Mouse (Mus musculus) heart, postnatal 14 days (tissue): Measurements from ENCODE around the gene Poldip2. TPM values are rescaled to one million over a fixed set of nuclear protein-coding genes. Genes with fewer than 3 reads are reported as not detected.

Source experiments
- DNase-seq, 2 experiments: peaks; one replicate each; pipeline ENCODE4 v3.0.0; 2021 to 2022
- intact Hi-C: fragments of 180-260 bp; cut with DNase I; formaldehyde crosslinking; loops from one replicate; pipeline ENCODE4 v1.15.1; 2025
- long read RNA-seq, 2 experiments: library from polyadenylated mRNA; stranded (forward); transcript quantifications; one replicate each; pipeline ENCODE4 v2.0.0; 2021
- total RNA-seq, 2 experiments: library from RNA; stranded (reverse); gene quantifications; 2 replicates each; pipeline ENCODE4 v1.2.3; 2021

The Poldip2 gene
- 100 to 1,000 TPM; 153 to 155 TPM for total RNA-seq
- long read RNA-seq, experiment 1, transcript Poldip2-201 (11 exons, 2,054 nt) = major isoform, 415 of 461 reads
- long read RNA-seq, experiment 1, transcript Poldip2-202 (11 exons, 1,329 nt) = minor isoform, 6 of 461 reads
- long read RNA-seq, experiment 1, partial matches to known transcripts = 15 of 461 reads
- long read RNA-seq, experiment 1, other reads (novel, unspliced or antisense) = 25 of 461 reads
- long read RNA-seq, experiment 2, transcript Poldip2-201 (11 exons, 2,054 nt) = major isoform, 345 of 380 reads
- long read RNA-seq, experiment 2, partial matches to known transcripts = 5 of 380 reads
- long read RNA-seq, experiment 2, other reads (novel, unspliced or antisense) = 28 of 380 reads

- intact Hi-C loops = no loop called here
- DNase-seq = peak; percentile 92 to 93
Observed at GRCm38 (mm10) chr11:78512025-78512957, at the start of gene Poldip2, which contains the start of gene Tmem199. Poldip2 (plus strand) TSS chr11:78512193. Tmem199 (minus strand) TSS chr11:78512172.

GRCm38 (mm10) chr11:78462669-78463068 is 49.3 kb upstream of the Poldip2 start:
- intact Hi-C loops = no loop called here
- DNase-seq = no peak

DNA sequence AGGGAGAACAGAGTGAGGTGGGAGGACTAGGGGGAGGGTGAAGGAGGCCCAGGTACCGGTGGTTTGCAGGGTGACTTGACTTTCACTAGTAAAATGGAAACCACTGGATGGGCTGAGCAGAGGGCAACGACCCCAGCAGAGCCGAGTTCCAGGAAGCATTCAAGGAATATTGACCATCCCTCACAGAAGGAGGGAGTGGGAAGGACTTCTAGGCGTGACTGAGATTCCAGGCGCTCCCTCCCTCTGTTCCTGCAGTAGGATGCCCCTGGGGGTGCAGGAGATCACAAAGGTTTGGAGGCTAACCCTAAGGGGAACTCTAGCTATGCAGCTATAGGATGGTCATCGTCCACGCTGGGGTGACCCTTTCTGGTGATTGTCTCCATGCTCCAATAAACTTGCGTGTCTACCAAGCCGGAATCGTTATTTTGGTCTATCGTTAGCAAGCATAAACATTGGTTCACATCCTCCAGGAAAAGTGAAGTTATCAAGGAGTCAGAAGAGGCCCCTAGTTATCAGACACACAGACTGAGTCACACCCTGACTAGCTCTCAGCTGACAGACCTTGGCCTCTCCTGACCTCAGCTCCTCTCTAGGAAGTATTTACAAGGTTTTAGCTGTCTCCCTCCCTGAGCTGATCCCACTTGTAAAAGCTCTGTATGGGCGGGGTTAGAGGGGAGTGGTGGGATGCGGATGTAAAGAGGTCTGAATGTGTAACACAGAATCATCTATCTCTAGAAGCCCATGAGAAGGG is 48.5 kb upstream of the Poldip2 start:
- DNase-seq = no peak
- intact Hi-C loops = no loop called here

- DNase-seq = no peak
- intact Hi-C loops = no loop called here
Observed at GRCm38 (mm10) chr11:78465116-78465515, 46.9 kb upstream of the Poldip2 start.

GRCm38 (mm10) chr11:78465568-78466180 is 46.3 kb upstream of the Poldip2 start, which contains the start of gene Slc46a1:
Slc46a1 (plus strand) TSS chr11:78465697.
- intact Hi-C loops = no loop called here
- peak; percentile 84 to 89 for DNase-seq

GRCm38 (mm10) chr11:78466242-78466912 is 45.6 kb upstream of the Poldip2 start:
- intact Hi-C loops = no loop called here
- peak in 1 of 2 experiments; percentile 4 for DNase-seq

- intact Hi-C loops = no loop called here
Observed at GRCm38 (mm10) chr11:78467515-78467914, 44.5 kb upstream of the Poldip2 start.

DNA sequence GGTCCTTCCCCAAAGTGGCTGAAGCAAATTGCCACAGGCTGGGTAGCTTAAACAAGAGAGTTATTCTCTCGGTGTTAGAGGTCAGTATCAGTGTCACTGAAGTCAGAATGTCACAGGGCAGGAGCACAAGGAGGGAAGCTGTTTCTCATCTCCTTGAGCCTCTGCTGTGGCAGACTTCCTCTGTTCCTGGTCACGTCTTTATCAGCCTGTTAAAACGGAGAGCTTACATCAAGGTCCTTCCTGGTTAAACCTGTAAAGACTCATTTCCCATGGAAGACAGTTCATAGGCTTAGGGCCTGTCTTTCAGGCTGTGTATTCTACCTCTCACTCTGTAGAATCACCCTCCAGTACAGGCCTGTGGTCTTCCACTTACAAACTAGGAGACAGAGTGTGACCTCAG is 44.1 kb upstream of the Poldip2 start:
- no peak for DNase-seq
- intact Hi-C loops = no loop called here

More at GRCm38 (mm10) chr11:78467515-78467914, 44.5 kb upstream of the Poldip2 start:
- no peak for DNase-seq

GRCm38 (mm10) chr11:78471326-78472103 is 40.5 kb upstream of the Poldip2 start:
- no peak for DNase-seq
- intact Hi-C loops = no loop called here

GRCm38 (mm10) chr11:78475289-78475688 is 36.7 kb upstream of the Poldip2 start:
- intact Hi-C loops = no loop called here
- DNase-seq = no peak

DNA sequence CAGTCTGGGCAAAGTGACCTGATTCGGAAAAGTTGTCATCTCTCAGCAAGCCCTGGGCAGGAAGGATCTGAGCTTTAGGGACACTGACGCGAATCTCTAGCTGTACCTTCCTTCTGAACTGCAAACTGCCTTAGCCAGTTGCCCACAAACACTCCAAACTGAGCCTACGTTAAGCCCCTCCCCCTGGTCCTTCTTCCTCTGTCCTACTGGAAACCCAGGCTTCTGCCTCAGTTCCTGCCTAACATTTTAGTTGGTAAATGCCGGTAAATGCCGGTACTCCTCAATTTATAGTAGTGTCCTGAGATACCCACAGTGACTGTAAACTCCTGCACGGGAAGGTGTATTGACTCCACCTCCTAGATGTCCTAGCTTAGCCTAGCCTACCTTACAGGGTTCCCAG is 28.4 kb upstream of the Poldip2 start:
- DNase-seq = no peak
- intact Hi-C loops = loop anchor here (10.0 kb wide), 1 partner anchor 471 kb away; no protein-coding TSS in a partner anchor

DNA sequence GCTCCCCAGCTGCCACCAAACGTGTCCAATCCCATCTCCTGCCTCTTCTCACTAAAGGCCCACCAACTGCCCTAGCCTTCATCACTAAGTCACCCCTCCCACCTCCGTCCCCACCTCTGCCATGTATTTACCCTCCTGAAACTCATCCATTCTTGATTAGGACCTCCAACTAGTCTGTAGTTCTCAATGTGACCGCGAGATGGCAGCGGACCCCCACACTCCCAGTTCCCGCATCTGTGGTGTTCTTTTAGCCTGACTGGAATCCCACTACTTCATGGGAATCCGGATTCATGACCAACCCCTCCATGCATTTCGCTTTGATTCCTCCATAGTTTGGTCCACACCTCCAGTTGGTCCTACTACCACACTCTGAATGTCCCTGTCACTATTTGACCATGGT is 23.8 kb upstream of the Poldip2 start:
- peak; percentile 63 to 79 for DNase-seq
- intact Hi-C loops = loop anchor here (5.0 to 10.0 kb wide), 3 partner anchors 69 to 467 kb away; partner anchors contain the start of gene Lyrm9

GRCm38 (mm10) chr11:78490781-78491241 is 21.2 kb upstream of the Poldip2 start:
- peak; percentile 9 to 16 for DNase-seq
- intact Hi-C loops = loop anchor here (2.0 kb wide), 1 partner anchor 16 kb away; no protein-coding TSS in a partner anchor

DNA sequence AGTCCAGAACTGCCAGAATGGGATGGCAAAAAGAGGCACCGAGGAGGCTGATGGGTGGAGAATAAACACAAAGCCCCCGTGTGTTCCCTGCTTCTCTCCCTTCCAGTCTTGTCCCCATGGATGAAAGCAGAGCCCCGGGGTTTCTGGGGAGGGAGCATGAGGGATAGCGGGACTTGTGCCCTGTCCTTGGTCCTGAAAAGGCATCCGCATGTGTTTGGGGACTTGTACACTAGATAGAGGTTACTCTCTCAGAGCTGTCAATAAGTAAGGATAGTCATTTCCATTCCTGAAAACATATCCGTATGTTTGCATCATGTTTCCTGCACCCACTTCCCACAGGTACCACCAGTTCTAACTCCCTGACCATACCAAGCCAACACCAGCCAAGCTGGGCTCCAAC is 16.1 kb upstream of the Poldip2 start:
- peak; percentile 50 to 69 for DNase-seq
- intact Hi-C loops = no loop called here

DNA sequence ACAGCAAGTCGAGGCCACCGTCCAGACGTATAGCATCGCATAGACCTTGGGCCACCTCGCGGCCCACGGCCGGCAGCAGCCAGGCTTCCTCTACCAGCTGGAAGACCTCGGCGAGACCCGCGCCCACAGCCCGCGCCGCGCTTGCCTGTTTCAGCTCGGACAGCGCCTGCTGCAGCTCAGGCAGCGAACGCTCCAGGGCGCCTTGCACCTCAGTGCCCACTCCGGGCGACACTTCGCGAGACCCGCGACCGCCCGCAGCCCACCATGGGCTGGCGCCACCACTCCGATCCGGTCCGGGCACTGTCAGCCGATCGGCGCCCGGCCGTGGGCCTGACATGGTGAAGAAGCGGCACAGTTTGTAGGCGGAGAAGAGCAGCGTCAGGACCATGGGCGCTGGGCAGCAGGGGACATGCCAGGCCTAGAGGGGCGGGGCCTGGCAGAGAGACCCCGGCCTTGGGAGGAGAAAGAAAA is 14.9 kb upstream of the Poldip2 start:
- intact Hi-C loops = no loop called here

GRCm38 (mm10) chr11:78497544-78498522 is 14.2 kb upstream of the Poldip2 start, which contains the start of gene Sarm1:
Sarm1 (minus strand) TSS chr11:78497754.
- DNase-seq = peak; percentile 83 to 87
- intact Hi-C loops = no loop called here

More for the DNA sequence above, 14.9 kb upstream of the Poldip2 start:
- DNase-seq = peak in 1 of 2 experiments; percentile 17

DNA sequence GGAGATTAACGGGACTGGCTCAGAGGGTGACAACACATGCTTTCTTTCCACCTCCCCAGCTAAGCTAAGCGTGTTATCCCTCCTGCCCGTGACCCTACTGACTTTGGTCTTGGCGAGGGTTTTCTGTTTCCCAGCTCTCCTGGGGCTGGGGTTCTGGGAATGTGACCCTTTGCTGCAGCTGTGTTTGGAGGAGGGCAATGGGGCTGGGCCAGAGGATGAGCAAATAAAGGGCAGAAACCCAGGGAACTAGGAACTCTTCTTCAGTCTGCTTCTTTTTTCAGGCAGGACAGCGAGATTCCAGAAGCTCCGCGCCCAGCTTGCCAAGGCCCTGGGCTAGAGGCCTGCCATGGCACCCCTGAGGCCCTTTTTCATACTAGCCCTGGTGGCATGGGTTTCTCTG is 13.0 kb upstream of the Poldip2 start, which contains the start of gene Vtn:
Vtn (plus strand) TSS at position 88 of the 400 bp plus-strand sequence.
- peak; percentile 25 to 49 for DNase-seq
- intact Hi-C loops = no loop called here
